Mouse (Mus musculus) gastrocnemius, postnatal 4 days (tissue): Measurements from ENCODE around the gene Strada. TPM values are rescaled to one million over a fixed set of nuclear protein-coding genes. Genes with fewer than 3 reads are reported as not detected.

Experiments
- DNase-seq, 2 experiments: peaks; one replicate each; pipeline ENCODE4 v3.0.0; 2021 to 2022; ENCODE audit warnings: low spot score in 2 of 2, mixed read lengths in 2 of 2
- total RNA-seq, 2 experiments: library from RNA; stranded (reverse); gene quantifications; 2 replicates each; pipeline ENCODE4 v1.2.3; 2021

The Strada gene
- total RNA-seq, 2 experiments from 2014 or later = 26.4 to 32.3 TPM

DNA sequence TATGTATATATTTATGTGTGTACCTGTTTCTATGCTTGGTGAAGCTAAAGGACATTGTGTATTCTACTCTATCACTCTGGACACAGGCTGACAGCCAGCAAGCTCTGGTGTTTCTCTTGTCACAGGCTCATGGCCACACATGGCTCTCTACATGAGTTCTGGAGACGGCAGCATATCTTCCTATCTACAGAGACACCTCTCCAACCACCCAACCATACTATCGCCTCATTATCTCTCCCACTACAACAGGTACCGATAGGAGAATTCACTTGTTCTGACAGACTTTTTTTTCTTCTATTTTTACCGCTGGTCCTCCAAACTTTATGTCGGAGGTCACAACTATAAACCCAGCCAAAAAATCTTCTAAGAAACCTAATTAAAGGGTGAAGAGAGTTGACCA is 9.7 kb downstream of the Strada start:
- DNase-seq = no peak

DNA sequence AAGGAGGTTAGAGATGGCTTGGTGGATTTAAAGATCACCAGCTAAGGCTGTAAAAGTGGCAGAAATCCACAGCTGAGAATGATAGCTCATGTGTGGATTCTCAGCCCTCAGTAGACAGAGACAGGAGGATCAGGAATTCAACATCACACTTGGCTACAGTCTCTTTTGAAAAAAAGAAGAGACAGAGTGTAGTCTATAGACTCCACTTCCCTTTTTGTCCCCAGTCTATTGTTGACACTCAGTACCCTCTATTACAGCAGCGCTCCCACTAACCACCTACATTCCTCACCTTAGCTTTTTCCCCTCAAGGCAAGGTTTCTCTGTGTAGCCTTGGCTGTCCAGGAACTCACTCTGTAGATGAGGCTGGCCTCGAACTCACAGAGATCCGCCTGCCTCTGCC is 10.3 kb downstream of the Strada start:
- no peak for DNase-seq

DNA sequence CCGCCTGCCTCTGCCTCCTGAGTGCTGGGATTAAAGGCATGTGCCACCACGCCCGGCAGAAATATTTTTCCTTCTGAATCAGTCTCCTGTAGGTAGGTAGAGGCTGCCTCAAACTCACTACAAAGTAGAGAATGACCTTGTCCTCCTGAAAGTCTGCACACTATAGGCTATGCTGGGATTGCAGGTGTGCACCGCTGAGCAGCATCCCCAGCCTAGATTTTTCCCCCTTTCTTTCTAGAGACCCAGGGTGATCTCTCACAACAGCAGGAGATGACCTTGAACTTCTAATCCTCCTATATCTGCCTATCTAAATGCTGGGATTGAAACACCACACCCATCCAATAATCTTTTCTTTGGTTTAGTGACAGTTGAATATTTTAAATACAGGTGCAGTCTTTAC is 14.6 kb downstream of the Strada start:
- DNase-seq = no peak

DNA sequence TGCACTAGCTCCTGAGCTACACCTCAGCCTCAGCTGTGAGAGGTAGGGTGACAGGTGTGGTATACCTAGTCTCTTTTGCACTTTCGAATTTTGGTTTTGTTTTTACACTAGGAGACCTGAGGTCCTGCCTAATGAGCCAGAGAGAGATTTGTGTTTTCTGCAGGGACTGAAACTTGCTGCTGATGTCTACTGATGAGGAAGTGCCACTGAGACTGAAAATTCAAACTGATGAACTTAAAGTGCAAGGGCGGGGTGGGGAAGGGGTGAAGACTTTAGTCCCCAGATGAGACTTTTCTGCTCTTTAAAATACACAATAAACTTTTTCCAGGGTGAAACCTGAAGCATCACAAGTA is 21.5 kb downstream of the Strada start:
- DNase-seq = no peak

DNA sequence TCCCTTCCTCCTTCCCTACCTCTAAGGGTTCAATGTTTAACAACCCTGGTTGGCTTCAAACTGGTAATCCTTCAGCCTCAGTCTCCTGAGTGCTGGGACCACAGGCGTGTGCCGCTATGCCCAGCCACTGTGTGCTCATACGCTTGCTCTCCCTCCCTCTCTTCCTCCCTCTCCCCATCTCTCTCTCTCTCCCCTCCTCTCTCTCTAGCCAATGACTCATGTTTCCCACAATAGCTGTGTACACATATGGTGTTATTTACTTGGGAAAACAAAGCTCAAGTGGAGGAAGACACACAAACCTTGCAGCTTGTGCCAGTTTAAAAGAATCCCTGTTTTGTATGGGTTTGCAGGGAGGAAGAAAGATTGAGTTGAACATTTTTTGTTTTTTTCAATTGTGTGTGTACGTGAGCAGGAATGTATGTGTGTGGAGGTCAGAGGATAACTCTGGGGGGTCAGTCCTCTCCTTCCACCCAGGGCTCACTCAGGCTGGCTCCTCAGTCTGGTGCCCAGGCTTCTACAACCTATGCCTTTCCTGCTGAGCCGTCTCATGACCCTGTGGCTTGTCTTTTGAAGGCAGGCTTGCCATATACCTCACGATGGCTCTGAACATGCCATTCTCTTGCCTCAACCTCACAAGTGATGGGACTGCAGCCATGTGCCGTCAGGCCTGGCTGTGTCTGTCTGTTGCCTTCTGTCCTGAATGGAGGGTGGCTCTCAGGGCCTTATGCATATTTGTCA is 22.1 kb downstream of the Strada start:
- DNase-seq = no peak

DNA sequence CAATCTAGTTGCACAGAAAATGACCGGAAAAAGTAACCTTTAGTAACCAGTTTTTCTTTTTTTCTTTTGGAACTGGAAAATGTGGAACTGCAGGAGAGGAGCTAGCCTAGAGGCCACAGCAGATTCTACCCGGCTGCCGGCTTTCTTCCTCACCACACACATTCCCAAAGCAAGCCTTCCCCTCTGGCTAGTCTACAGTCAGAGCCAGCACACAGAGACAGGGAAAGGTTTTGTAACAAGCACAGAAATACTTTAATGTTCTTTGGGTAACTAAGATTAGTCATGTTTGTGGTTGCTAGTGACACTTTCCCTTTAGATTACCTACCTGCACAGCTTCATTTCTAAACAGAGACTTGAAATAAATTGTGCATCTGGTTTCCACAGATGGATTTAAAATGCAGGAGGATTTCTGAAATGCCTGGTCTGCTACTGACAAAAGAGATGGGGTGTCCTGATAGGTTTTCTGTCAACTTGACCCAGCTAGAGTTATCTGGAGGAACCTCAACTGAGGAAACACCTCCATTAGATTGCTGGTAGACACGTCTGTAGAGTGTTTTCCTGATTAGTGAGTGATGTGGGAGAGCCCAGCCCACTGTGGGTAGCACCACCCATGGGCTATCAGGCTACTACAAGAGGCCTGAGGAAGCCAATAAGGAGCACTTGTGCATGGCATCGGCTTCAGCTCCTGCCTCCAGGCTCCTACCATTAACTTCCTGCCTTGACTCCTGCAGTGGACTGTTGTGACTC is 23.8 kb downstream of the Strada start:
- no peak for DNase-seq

DNA sequence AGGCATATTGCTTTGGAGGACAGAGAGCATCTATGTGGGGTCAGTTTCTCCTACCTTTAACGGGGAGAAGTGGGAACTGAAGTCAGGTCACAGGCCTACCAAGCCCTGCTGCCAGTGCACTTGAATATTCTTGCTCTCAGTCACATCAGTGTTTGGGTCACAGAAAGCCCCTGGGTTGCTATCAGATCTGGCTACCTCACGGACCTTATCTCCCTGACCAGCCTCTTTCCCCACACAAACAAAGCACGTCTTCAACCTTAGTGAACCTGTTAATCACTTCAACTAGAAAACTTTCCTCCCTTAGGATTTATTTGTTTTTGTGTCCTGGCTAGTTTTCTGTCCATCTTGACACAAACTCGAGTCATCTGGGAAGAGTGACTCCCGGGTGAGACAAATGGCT is 25.6 kb downstream of the Strada start:
- no peak for DNase-seq

DNA sequence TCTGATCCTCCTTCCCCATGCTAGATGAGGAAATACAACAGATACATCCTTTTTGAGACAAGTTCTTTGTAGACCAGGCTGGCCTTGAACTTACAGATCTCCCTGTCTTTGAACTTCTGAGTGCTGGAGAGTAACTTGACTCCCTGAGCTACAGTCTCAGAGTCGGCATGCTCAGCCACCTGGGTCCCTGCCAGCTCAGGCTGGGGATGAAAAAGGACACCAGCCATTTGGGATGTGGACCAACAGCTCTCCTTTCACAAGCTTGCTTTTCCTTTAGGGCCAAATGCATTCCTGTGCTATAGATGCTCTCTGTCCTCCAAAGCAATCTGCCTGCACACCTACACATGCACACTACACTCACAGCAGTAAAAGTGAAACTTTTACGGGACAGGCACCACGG is 26.9 kb downstream of the Strada start:
- peak in 1 of 2 experiments; percentile 45 for DNase-seq

DNA sequence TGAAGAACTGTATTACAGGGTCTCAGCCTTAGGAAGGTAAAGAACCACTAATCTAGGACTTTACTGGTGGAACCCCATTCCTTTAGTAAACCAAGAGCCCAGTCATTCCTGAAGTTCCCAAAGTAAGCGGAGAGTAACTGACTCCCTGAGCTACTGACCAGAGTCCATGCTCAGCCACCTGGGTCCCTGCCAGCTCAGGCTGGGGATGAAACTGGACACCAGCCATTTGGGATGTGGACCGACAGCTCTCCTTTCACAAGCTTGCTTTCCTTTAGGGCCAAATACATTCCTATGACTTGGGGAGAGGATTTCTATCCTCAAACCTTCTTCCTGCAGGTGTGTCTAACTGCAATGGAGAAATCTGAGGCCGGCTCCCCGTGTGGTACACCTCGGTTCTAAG is 27.6 kb downstream of the Strada start:
- DNase-seq = peak in 1 of 2 experiments; percentile 67

DNA sequence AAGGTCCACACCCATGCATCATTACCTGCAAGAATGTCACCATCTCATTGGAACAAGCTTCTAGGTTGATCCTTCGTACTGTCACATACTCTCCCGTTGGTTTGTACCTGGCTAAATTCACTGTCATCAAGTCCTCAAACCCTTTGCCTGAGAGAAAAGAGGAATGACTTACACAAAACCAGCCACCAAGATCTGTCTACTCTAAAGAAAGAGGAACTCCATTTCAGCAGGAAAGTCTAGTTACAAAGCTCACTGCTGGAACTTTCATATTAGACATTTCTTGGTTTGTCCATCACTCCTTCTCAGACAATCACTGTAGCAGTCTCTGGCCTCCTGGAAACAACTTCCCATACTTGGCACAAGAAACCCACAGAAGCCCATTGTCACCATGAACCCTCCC is 28.7 kb downstream of the Strada start:
- DNase-seq = no peak

DNA sequence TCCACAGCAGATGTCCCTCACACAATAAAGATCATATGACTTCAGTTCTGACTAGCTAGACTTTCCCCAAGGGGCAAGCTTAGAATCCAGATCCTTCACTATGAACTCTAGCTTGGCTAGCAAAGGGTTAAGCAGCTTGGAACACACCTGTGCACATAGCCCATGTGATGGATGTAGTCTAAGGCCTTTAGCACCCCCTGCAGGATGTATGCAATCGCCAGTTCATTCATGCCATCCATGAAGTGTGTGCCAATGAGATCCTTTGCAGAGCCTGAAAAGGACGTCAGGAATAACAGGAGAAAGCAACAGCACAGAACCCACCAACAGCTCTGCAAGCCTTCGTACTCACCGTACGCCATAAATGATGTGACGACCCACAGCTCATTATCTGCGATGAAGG is 31.2 kb downstream of the Strada start:
- no peak for DNase-seq

DNA sequence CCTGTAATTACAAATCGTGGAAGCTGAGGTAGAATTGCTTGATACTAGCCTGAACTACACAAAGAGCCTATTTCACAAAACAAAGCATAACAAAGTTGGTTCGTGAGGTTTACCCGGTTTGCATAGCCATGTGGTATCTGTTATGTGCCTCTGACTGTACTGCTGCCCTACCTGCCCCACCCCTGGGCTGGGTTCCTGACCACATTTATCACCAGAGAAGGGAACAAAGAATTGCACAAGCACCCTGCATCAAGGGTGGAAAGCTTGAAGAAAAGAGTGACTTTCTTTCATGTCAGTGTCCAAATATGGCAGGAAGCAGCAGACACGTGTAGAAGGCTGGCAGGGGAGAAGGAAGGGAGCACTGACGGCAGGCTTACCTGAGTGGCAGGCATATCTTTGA is 34.5 kb downstream of the Strada start:
- DNase-seq = no peak

DNA sequence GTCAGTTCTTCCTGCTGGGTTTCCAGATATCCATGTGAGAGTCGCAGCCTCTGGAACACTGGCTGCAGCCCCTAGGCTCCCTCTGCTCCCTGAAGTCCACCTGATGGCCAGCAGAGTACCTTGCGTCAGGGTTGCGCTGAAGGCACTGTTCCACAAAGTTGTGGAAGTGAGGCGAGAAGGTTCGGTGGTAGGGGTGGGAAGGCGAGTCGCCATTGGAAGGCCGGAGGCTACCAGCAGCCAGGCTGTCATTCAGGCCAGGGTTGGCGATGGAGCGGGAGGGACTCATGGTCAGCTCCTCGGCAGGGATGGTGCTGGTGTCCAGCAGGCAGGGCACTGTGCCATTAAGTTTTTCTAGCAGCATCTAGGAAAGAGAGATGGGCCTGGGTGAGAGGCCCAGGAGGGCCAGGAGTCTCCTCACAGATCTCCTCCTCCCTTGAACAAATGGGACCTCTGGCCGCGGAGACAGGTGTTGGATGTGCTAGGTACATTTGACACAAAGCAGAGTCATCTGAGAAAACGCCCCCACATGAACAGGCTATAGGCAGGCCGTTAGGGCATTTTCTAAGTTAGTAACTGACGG is 37.3 kb downstream of the Strada start:
- no peak for DNase-seq

DNA sequence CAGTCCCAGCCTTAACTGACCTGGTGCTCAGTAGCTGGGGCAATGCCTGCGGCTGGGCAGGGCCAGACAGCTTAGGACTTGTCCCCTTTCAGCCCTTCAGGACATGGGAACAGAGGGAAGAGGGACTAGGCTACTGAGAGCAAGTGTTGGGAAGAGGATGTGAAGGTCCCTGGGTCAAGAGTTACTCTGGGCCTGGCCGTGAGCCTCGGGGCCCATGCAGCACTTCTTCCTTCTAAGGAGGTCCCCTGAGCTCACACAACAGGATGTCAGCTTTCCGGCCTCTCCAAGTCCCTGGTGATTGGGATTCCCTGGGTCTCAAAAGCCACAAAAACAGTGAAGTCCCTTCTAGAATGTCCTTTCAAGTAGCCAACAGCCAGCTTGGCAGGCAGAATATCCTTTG is 38.4 kb downstream of the Strada start:
- DNase-seq = no peak

DNA sequence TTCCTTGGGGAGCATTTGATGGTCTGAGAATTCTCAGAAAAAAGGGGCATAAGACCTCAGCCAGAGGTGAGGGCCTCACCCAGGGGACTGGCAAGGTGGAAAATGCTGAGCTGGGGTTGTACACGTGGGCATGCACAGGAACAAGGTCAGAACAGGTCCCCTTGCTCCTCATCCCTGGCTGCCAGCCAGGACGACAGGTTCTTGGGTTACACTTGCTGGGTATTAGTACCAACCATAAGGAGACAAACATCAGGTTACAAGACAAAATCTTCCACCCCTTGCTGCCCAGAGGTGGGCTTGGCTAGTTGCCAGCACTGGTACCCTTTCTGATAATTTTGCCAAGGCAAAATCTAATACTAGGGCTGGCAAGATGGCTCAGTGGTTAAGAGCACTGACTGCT is 39.7 kb downstream of the Strada start:
- no peak for DNase-seq

DNA sequence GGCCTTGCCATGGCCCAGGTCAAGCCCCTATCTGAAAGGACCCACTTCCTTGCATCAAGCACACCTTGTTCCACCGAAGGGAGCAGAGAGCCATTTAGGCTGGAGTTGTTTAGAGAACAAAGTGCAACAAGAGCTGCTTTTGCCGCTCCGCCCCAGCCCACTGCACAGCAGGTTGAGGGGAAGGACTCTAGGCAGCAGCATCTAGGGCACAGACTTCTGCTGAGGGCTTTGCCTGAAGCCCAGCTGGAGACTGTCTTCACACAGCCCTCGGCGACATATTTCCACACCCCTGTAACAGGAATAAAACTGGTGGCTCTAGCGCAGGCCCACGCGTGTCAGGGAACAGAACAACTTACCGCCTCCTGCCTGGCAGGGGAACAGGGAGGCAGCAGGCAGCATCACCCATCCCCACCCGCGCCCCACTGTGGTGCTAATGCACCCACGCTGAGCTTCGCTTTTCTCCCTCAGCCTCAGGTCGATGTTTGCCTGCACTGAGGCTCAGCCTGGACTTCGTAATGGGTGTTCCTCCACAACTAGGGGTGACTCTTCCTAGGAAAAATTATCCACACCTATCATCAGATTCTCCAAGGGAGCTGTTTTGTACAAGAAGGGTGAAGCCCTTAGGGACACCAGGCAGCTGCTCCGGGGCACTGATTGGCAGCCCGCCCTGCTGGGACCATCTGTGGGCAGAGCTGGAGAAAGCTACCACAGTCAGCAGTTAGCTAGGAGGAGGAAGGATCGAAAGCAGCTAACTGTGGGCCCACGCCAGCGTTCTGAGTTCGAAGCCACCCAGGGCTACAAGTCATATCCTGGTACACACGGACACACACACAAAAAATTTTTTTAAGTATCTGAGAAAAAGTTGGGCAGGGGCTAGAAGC is 40.9 kb downstream of the Strada start, which contains the start of the genes Gm10840 and Limd2:
Gm10840 (plus strand) TSS at position 10 of the 881 bp plus-strand sequence.
Limd2 (minus strand) TSS at position 20 of the 881 bp plus-strand sequence.
- DNase-seq = peak in 1 of 2 experiments; percentile 43

DNA sequence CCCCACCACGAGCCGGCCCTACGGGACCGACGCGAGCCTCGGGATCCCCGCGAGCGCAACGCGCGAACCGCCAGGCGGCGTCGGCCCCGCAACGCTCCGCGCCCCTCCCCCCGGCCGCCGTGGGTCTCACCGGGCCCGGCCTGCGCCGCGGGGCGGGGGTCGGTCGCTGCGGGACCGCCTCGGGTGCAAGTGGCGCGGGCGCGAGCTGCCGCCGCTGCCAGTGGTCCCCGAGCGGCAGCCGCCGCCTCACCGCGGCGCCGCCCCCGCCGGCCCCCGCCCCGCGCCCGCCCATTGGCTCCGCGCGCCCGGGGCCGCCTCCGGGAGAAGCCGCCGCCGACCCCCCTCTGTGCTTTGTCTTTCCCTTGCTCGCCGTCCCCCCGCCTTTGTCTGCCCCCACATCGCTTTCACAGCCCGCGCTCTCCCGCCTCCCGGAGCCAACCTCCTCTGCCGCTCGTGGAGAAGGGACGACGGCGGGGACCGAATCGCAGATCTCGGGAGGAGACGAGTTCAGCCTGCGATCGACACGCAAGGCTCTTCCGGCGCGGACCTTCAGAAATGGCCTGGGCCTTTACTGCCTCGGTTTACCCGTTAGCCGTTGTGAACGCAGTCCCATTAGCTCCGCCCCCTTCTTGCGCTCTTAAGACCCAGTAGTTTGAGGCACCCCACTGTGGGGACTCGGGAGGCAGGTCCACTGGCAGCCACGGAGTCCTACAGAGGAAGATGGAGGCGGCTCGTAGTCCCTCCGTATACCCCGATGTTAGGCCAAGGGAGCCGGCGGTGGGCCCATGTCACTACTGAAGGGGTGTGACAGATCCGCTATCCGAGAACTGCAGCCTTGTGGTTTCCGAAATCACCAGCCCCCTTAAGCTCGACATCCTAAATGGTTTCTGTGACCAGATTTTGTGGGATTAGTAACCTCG is 41.8 kb downstream of the Strada start:
- DNase-seq = peak; percentile 71 to 79

DNA sequence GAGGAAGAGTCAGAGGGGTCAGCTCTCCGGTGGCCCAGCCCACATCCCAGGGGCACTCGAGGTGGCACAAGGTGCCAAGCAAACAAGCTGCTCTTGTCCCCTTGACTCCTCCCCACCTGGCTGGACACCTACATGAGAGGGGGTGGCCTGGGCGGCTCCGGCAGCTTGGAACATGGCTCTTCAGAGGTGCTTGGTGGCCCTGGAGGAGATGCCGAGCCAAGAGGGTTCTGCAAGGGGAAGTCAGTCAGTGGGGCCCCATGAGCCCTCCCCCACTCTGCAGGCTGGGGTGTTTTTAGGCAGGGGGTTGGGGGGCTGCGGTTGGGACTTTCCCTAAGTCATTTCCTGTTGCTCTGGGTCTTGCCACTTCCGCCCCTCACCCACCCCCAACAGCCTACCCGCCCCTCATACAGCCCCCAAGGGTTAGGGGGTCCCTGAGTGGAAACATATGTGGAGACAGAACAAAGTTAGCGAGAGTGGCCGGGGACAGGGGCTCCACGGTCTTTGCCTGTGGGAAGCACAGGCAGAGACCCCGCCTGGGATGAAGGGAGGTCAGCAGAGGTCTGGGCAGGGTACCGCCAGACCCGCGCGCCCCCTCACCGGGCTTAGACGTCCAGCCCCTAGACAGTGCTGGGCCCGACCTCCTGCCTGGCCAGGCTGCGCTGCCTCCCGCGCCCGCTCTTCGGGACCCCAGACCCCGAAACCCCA is 42.6 kb downstream of the Strada start:
- peak in 1 of 2 experiments; percentile 41 for DNase-seq

DNA sequence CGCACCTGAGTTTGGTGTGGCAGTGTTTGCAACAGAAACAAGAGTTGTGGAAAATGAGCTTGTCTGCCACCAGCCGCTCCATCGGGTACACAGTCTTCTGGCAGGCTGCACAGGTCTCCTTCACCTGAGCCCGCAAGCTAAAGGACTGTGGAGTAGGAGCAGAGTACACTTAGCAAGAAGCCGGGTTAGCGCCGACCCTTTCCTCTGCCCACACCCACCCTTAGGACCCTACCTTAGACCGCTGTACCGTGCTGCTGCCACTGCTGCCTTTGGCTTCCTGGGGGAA is 43.1 kb downstream of the Strada start:
- no peak for DNase-seq
